Mouse (Mus musculus) spleen, adult 2 months (tissue): ENCODE results near the gene Usp37. TPM values are rescaled to one million over a fixed set of nuclear protein-coding genes. Genes with fewer than 3 reads are reported as not detected.

Source experiments
- DNase-seq, 2 experiments: peaks; one replicate each; pipeline versions ENCODE4 v3.0.0 to v3.0.0-alpha.2; 2012 to 2021; ENCODE audit warnings: low spot score in 2 of 2, low read depth in 1 of 2
- H3K27ac ChIP-seq: fragments of 200-500 bp; 2 replicates; pipeline ENCODE4 v1.5.1; 2012; ENCODE audit warnings: low read length, inconsistent platforms; ENCODE audit not compliant: insufficient read depth
- H3K27me3 ChIP-seq: fragments of 200-500 bp; 2 replicates; pipeline ENCODE4 v1.6.1; 2012; ENCODE audit warnings: mild to moderate bottlenecking, moderate library complexity, low read length, inconsistent platforms; ENCODE audit not compliant: control insufficient read depth, insufficient read depth
- H3K36me3 ChIP-seq: fragments of 200-500 bp; 2 replicates; pipeline ENCODE4 v1.6.1; 2012; ENCODE audit warnings: mild to moderate bottlenecking, low read length, inconsistent platforms; ENCODE audit not compliant: control insufficient read depth, insufficient read depth
- H3K4me1 ChIP-seq: fragments of 200-500 bp; 2 replicates; pipeline ENCODE4 v1.6.1; 2011; ENCODE audit warnings: inconsistent platforms; ENCODE audit not compliant: control insufficient read depth, insufficient read depth, insufficient read length
- H3K4me3 ChIP-seq: fragments of 200-500 bp; 2 replicates; pipeline ENCODE4 v1.5.1; 2011; ENCODE audit warnings: mild to moderate bottlenecking, inconsistent platforms; ENCODE audit not compliant: insufficient read depth, insufficient read length; ENCODE audit errors: extremely low read depth
- CTCF ChIP-seq: fragments of 200-500 bp; IDR thresholded peaks from 2 replicates; pipeline ENCODE4 v1.5.1; 2011; ENCODE audit warnings: mild to moderate bottlenecking, inconsistent platforms; ENCODE audit not compliant: insufficient read depth, insufficient read length, insufficient replicate concordance; ENCODE audit errors: extremely low read depth
- POLR2A ChIP-seq: fragments of 200-500 bp; IDR thresholded peaks from 2 replicates; pipeline ENCODE4 v1.6.1; 2011; ENCODE audit warnings: low read depth, low read length, inconsistent platforms
- WGBS: fragments of 180-500 bp; shearing (Covaris S2); methylation state at CpG from one replicate; pipeline ENCODE4 v1.1.7; 2018; 5-methylcytosine and 5-hydroxymethylcytosine counted together
- polyA plus RNA-seq: library from polyadenylated mRNA; depleted of rRNA; stranded (reverse); fragments of >200 nt; gene quantifications from 2 replicates; pipeline ENCODE4 v1.2.3, GENCODE M21; 2012; rRNA removed

The Usp37 gene
- 2.5 and 2.7 TPM in 2 replicates for polyA plus RNA-seq

DNA sequence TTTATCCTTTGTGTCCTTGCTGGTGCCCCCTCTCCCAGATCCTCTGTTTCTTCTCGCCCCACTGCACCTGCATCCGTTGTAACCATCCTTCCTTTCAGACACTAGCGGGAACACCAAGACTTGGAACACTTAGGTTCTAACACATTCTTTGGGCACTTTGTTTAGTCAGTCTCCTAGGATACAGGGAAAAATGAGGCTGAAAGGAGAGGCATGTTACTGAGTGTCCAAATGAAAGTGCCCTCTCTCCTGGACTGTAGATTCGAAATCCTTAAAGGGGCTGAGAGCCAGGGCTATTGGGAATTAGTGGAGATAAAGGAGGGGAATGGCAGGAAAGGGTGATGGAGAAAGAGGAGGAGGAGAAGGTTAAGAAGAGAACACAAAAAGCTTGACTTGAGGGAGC is at the start of gene Usp37:
TSS of gene Usp37 (minus strand) at position 101 of the 400 bp plus-strand sequence.
- H3K27ac ChIP-seq, result no peak within 1 kb of the TSS
- WGBS, result 83% methylated on average over 4 of the region's 4 CpGs
- no peak for TF ChIP-seq CTCF
- TF ChIP-seq POLR2A, result no peak
- no peak for DNase-seq
- H3K27me3 ChIP-seq, result no peaks in the 10 kb centered on the region
- H3K4me3 ChIP-seq, result no peak within 1 kb of the TSS
- no peaks in the 10 kb centered on the region for H3K4me1 ChIP-seq
- H3K36me3 ChIP-seq, result no peaks in the 10 kb centered on the region

DNA sequence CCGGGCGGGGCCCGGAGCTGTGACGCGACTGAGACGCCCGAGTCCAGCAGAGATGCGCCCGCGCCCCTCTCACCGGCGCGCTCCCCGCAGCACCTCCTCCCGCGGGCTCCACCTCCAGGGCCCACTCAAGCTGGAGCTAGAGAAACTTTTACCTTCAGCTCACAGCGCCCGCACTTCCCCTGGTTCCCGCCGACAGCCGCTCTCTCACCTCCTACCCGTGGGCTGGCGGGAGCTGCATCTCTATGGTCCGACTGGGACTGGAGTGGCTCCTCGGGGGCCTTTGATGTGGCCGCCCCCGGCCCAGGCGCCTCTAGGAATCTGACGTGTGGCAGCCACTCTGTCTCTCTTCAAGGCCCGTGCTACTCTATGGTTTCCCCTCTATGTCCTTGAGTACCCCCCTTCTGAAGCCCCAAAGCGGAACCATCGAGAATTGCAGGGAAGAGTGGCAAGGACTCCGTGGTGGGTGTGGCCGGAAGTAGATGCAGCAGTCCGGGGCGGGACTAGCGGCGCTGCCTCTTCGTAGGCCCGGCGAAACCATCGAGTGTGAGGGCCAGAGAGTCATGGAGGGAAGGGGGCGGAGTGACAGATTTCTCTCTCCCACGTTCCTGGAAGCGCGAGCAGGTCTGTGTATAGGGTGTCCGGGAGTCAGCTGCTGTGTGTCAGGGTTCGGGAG is 43.8 kb upstream of the Usp37 start, which contains the start of the genes Zfp142 and Bcs1l:
TSS of gene Zfp142 (minus strand) at position 474 of the 673 bp plus-strand sequence.
TSS of gene Bcs1l (plus strand) at position 517 of the 673 bp plus-strand sequence.
- WGBS, result under 1% methylated on average over 48 of the region's 48 CpGs
- peaks cover 4% of the 10 kb centered on the region for H3K36me3 ChIP-seq

DNA sequence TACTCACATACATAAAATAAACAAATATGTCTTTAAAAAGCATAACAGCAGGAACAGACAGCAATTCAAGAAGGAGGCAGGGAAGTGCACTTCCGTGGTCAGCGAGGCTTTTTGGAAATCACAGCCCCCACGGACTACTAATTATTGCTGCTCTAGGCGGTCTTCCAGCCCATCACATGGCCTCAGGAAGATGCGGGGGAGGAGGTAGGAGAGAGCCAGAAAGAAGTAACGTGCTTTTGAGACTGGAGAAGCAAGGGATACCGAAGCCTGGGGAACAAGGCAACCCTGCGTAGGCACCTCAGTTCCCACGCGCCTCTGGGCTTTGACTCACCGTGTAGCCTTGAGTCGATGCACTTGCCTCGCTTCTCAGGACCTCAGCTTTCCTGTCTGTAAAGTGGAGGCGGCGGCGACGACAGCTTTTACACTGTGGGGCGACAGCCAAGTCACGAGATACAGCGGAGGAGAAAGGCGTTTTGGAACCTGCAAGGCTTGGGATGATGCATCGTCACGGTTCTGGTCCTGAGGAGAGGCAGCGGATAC is 43.2 kb upstream of the Usp37 start:
- H3K4me3 ChIP-seq, result peak overlapping the region; percentile 63
- H3K27me3 ChIP-seq, result no peaks in the 10 kb centered on the region
- DNase-seq, result no peak
- no peaks in the 10 kb centered on the region for H3K4me1 ChIP-seq
- under 1% methylated on average over 24 of the region's 24 CpGs for WGBS
- TF ChIP-seq POLR2A (no peak), CTCF (no peak)
- H3K36me3 ChIP-seq, result peaks cover 6% of the 10 kb centered on the region
- peak overlapping the region; percentile 85 for H3K27ac ChIP-seq

More for the DNA sequence above, 43.8 kb upstream of the Usp37 start, which contains the start of the genes Zfp142 and Bcs1l:
- H3K4me3 ChIP-seq, result peak within 1 kb of the TSS; percentile 63
- no peaks in the 10 kb centered on the region for H3K27me3 ChIP-seq
- peak within 1 kb of the TSS; percentile 85 for H3K27ac ChIP-seq
- peak; percentile 94 to 99 for DNase-seq
- TF ChIP-seq CTCF (no peak), POLR2A (0 out of 2 replicates have a peak, but pooled peaks have one; percentile 2)
- H3K4me1 ChIP-seq, result no peaks in the 10 kb centered on the region

GRCm38 (mm10) chr1:74584616-74585398 is 40.7 kb upstream of the Usp37 start:
- no peaks in the 10 kb centered on the region for H3K27me3 ChIP-seq
- no peak for DNase-seq
- no peak overlapping the region for H3K27ac ChIP-seq
- no peak overlapping the region for H3K4me3 ChIP-seq
- peaks cover 6% of the 10 kb centered on the region for H3K36me3 ChIP-seq
- H3K4me1 ChIP-seq, result no peaks in the 10 kb centered on the region
- TF ChIP-seq POLR2A (no peak), CTCF (no peak)
- 83% methylated on average over 3 of the region's 3 CpGs for WGBS

DNA sequence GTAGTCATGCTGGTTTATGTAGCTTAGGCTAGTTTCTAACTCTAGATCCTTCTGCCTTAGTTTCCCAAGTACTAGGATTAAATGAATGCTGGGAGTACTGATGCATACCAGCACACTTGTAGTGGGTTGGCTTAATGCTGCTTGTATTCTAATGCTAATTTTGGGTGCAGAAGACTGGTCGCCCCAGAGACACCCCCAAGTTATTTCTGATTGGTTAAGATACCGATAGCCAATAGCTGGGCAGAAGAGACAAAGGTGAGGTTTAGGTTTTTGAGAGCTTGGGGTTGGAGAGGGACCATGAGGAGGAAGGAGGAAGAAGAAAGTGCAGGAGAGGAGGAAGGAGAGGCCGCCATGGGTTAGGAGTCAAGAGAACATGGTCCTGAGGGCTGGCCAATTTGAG is 38.5 kb upstream of the Usp37 start:
- Histone ChIP-seq H3K4me1 (no peaks in the 10 kb centered on the region), H3K27ac (no peak overlapping the region), H3K4me3 (no peak overlapping the region), H3K27me3 (no peaks in the 10 kb centered on the region), H3K36me3 (peaks cover 16% of the 10 kb centered on the region)
- DNase-seq, result no peak
- 91% methylated on average over 3 of the region's 3 CpGs for WGBS
- TF ChIP-seq CTCF, result no peak
- TF ChIP-seq POLR2A, result no peak

DNA sequence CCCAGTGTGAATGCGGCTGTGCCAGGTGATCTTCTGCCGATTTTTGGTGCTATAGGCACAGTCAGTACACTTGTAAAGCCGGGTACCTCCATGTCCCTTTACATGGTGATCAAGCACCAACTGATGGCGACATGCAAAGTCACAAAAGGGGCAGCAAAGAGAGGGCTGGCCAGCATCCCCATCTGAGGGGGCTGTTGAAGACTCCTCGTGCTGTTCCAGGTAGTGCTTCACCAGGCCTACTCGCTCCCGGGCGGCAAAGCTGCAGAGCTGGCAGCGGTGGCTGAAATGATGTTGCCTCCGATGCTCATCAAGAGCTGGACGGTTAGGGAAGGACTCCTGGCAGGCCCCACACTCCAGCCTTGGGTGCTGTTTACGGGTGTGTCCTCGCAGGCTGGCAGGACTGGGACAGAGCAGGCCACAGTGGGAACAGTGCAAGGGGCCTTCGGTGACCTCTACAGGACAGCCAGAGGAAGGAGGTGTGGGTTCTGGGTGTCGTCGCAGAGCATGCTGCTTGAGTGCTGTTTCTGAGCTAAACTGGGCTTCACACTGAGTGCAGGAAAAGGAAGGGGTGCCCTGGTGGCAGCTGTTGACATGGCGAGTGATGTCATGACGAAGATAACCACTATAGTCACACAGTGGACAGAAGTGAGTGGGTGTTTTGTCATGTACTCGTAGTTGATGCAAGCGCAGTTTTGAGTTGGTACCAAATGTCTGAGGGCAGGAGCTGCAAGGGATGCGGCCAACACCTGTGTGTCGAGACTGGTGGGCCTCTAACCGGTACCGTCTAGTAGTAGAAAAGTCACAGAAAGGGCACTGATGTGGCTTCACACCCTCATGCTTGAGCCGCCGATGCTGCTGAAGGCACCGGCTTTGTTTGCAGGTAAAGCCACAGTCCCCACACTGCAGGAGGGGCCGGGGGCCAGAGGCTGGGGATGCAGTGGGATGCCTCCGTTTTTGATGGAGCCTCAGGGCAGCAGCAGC is 25.9 kb upstream of the Usp37 start:
- Histone ChIP-seq H3K36me3 (peaks cover 62% of the 10 kb centered on the region), H3K27me3 (no peaks in the 10 kb centered on the region), H3K27ac (no peak overlapping the region), H3K4me1 (no peaks in the 10 kb centered on the region), H3K4me3 (no peak overlapping the region)
- TF ChIP-seq CTCF (no peak), POLR2A (no peak)
- 94% methylated on average over 29 of the region's 29 CpGs for WGBS
- no peak for DNase-seq
